8 mouse cellular contexts compared by ENCODE assay signal in genomic region chr9:50845081-50845480, GRCm38 (mm10). TPM values are rescaled to one million over a fixed set of nuclear protein-coding genes. Genes with fewer than 3 reads are reported as not detected.
DNase-seq lines count a peak whose midpoint lies in the region; ATAC-seq and TF ChIP-seq lines count a peak whose summit lies in the region.

Gene Ppp2r1b, plus strand, starts transcription at chr9:50845301.

- H3K9me3 ChIP-seq in ES-Bruce4 (replicated peaks; ENCODE audit: control insufficient read depth, insufficient read depth, low read length, poor library complexity, severe bottlenecking), result no peaks in the 10 kb centered on the region
- H3K9me3 ChIP-seq in forebrain, embryonic 11.5 days (ENCODE audit: control insufficient read depth, low read length), result no peaks in the 10 kb centered on the region
- no peaks in the 10 kb centered on the region for H3K9me3 ChIP-seq in intestine, embryonic 15.5 days

- TF ChIP-seq POLR2A in ES-Bruce4 (IDR thresholded peaks at IDR 0.05; ENCODE audit: insufficient read depth, low read length), result no peak

- no peak within 1 kb of the TSS for H3K4me3 ChIP-seq in ES-Bruce4 (ENCODE audit: low read depth, low read length)
- H3K4me3 ChIP-seq in forebrain, embryonic 11.5 days (ENCODE audit: low read depth, low read length), result no peak within 1 kb of the TSS
- H3K4me3 ChIP-seq in intestine, embryonic 15.5 days (replicated peaks), result no peak within 1 kb of the TSS

- H3K27me3 ChIP-seq in ES-Bruce4 (ENCODE audit: control insufficient read depth, insufficient read depth, low read length, poor library complexity, severe bottlenecking), result no peaks in the 10 kb centered on the region
- no peaks in the 10 kb centered on the region for H3K27me3 ChIP-seq in forebrain, embryonic 11.5 days (ENCODE audit: control insufficient read depth, insufficient read depth, low read length)
- no peaks in the 10 kb centered on the region for H3K27me3 ChIP-seq in intestine, embryonic 15.5 days (replicated peaks)

- no peak for ATAC-seq in forebrain, embryonic 11.5 days (replicated peaks; ENCODE audit: low FRiP score)
- ATAC-seq in intestine, embryonic 15.5 days, result no peak
- ATAC-seq in megakaryocyte-erythroid progenitor cell, adult 5-6 weeks (replicated peaks; ENCODE audit: low FRiP score, low TSS enrichment, poor library complexity, severe bottlenecking), result no peak
- no peak for ATAC-seq in cerebellum, adult (ENCODE audit: insufficient number of reproducible peaks, low FRiP score, low TSS enrichment)

- no peak for DNase-seq in heart, adult 18-20 months
- DNase-seq in heart, adult 9 months (ENCODE audit: low spot score in 2 of 2), result no peak
- DNase-seq in forebrain, embryonic 11.5 days (ENCODE audit: low spot score), result no peak
- DNase-seq in gastrocnemius, postnatal 10 days, result no peak

- H3K4me1 ChIP-seq in ES-Bruce4 (ENCODE audit: control insufficient read depth, insufficient read depth, low read length), result peaks cover 2% of the 10 kb centered on the region
- no peaks in the 10 kb centered on the region for H3K4me1 ChIP-seq in forebrain, embryonic 11.5 days (replicated peaks; ENCODE audit: control insufficient read depth, insufficient read depth, low read length)
- H3K4me1 ChIP-seq in intestine, embryonic 15.5 days (replicated peaks), result peaks cover 14% of the 10 kb centered on the region

- H3K27ac ChIP-seq in ES-Bruce4 (ENCODE audit: insufficient read depth, low read length), result no peak within 1 kb of the TSS
- H3K27ac ChIP-seq in forebrain, embryonic 11.5 days (ENCODE audit: low read depth, low read length), result no peak within 1 kb of the TSS
- no peak within 1 kb of the TSS for H3K27ac ChIP-seq in intestine, embryonic 15.5 days

- TF ChIP-seq CTCF in ES-Bruce4 (IDR thresholded peaks at IDR 0.05; ENCODE audit: low read depth, low read length), result no peak

- no peak within 1 kb of the TSS for H3K4me2 ChIP-seq in forebrain, embryonic 11.5 days (ENCODE audit: low read depth, low read length, severe bottlenecking)
- H3K4me2 ChIP-seq in intestine, embryonic 15.5 days (replicated peaks), result no peak within 1 kb of the TSS

- no peak for TF ChIP-seq EP300 in ES-Bruce4 (IDR thresholded peaks at IDR 0.05; ENCODE audit: insufficient read depth, low read depth, low read length)

- H3K36me3 ChIP-seq in ES-Bruce4 (ENCODE audit: control insufficient read depth, insufficient read depth, low read length, poor library complexity, severe bottlenecking), result no peaks in the 10 kb centered on the region
- no peaks in the 10 kb centered on the region for H3K36me3 ChIP-seq in forebrain, embryonic 11.5 days (ENCODE audit: control insufficient read depth, insufficient read depth, low read length)
- H3K36me3 ChIP-seq in intestine, embryonic 15.5 days, result 0 out of 2 replicates have a peak, but pooled peaks cover 4% of the 10 kb centered on the region

- no peak within 1 kb of the TSS for H3K9ac ChIP-seq in ES-Bruce4 (ENCODE audit: low read depth, poor library complexity, severe bottlenecking)
- H3K9ac ChIP-seq in forebrain, embryonic 11.5 days (ENCODE audit: low read length), result no peak within 1 kb of the TSS
- no peak within 1 kb of the TSS for H3K9ac ChIP-seq in intestine, embryonic 15.5 days

- WGBS in forebrain, embryonic 11.5 days, result 93% methylated on average over 3 of the region's 3 CpGs
- WGBS in intestine, embryonic 15.5 days, result 82% methylated on average over 3 of the region's 3 CpGs

RNA-seq across cellular contexts. Expression of gene Ppp2r1b, which starts in this region (rescaled TPM):
- 10 to 100 TPM; 10.6 to 11.3 TPM for total RNA-seq in heart, adult 18-20 months (2021)
- polyA plus RNA-seq in ES-Bruce4 (2011; ENCODE audit: insufficient read depth, insufficient read length, low read depth, missing spikeins), result 56.4 and 61.9 TPM in 2 replicates
- 125 and 132 TPM in 2 replicates for polyA plus RNA-seq in forebrain, embryonic 11.5 days (2014; fragmentation: Nextera tagmentation; extraction: Ambion mirVana)
- 62.8 and 65.7 TPM in 2 replicates for polyA plus RNA-seq in intestine, embryonic 15.5 days (2015; fragmentation: Nextera tagmentation; extraction: Ambion mirVana)
- total RNA-seq in megakaryocyte-erythroid progenitor cell, adult 5-6 weeks (2014; fragmentation: Nextera tagmentation), result 89.1 and 93.7 TPM in 2 replicates
- total RNA-seq in megakaryocyte-erythroid progenitor cell, adult 5-6 weeks (2017), result 88.2 and 109 TPM in 2 replicates
- 10 to 100 TPM in 1 of 2 experiments, 1 to 10 TPM in 1; 7.0 to 10.3 TPM for total RNA-seq in gastrocnemius, postnatal 10 days (2021)

Comparison
In these comparisons a context has a peak if more than half of its experiments do, and no peak if none do; other contexts are left out.
1. RNA of gene Ppp2r1b (total RNA-seq): 88.2 to 109 TPM in megakaryocyte-erythroid progenitor cell, adult 5-6 weeks; 10.6 to 11.3 TPM in heart, adult 18-20 months and 7.0 to 10.3 TPM in gastrocnemius, postnatal 10 days; every median in the first group is over 4 times any median in the second.